Mouse (Mus musculus) liver, embryonic 14.5 days (tissue): ENCODE data around the gene Faap24. TPM values are rescaled to one million over a fixed set of nuclear protein-coding genes. Genes with fewer than 3 reads are reported as not detected.
A peak's percentile ranks its signal among the peaks of the same experiment; 100 is the strongest.

ENCODE experiments used
- ATAC-seq: fragments of 200-750 bp; cut with Nextera tagmentation; 2 replicates; pipeline ENCODE4 v1.8.0; 2017; ENCODE audit warnings: moderate number of reproducible peaks, mild to moderate bottlenecking, moderate library complexity; ENCODE audit not compliant: insufficient read depth
- DNase-seq, 3 experiments: peaks; one replicate each; pipeline ENCODE4 v3.0.0-alpha.2; 2012 to 2013; ENCODE audit warnings: low read depth in 3 of 3, low spot score in 3 of 3
- H3K27ac ChIP-seq: fragments of 300-500 bp; sonication (generic); 2 replicates; pipeline ENCODE4 v1.5.1; 2014; ENCODE audit warnings: moderate library complexity, mild to moderate bottlenecking, control low read depth, inconsistent platforms
- H3K27me3 ChIP-seq: fragments of 300-500 bp; sonication (generic); 2 replicates; pipeline ENCODE4 v1.6.1; 2014; ENCODE audit warnings: mild to moderate bottlenecking, low read length, moderate library complexity; ENCODE audit not compliant: control insufficient read depth, insufficient read depth
- H3K36me3 ChIP-seq: fragments of 300-500 bp; sonication (generic); replicated peaks from 2 replicates; pipeline ENCODE4 v1.6.1; 2014; ENCODE audit warnings: low read depth; ENCODE audit not compliant: control insufficient read depth, insufficient read depth
- H3K4me1 ChIP-seq, 2 experiments: fragments of 200-500 bp in 1 of 2; fragments of 300-500 bp in 1 of 2; sonication (generic) in 1 of 2; replicated peaks; 2 replicates each; pipeline ENCODE4 v1.6.1; 2012 to 2014; ENCODE audit warnings: antibody characterized with exemption in 1 of 2, inconsistent platforms in 1 of 2, low read length in 1 of 2; ENCODE audit not compliant: control insufficient read depth in 2 of 2, insufficient read depth in 2 of 2
- H3K4me2 ChIP-seq: fragments of 300-500 bp; sonication (generic); 2 replicates; pipeline ENCODE4 v1.6.1; 2014; ENCODE audit warnings: low read depth, mild to moderate bottlenecking, control low read depth, moderate library complexity
- H3K4me3 ChIP-seq, 2 experiments: fragments of 200-500 bp in 1 of 2; fragments of 300-500 bp in 1 of 2; sonication (generic) in 1 of 2; 2 replicates each; pipeline ENCODE4 v1.5.1; 2012 to 2014; ENCODE audit warnings: low read depth in 2 of 2, low read length in 2 of 2, mild to moderate bottlenecking in 2 of 2, control low read depth in 1 of 2, inconsistent platforms in 1 of 2, moderate library complexity in 1 of 2; ENCODE audit not compliant: insufficient read depth in 1 of 2
- H3K9ac ChIP-seq: fragments of 300-500 bp; sonication (generic); replicated peaks from 2 replicates; pipeline ENCODE4 v1.6.1; 2014; ENCODE audit warnings: mild to moderate bottlenecking, control low read depth, moderate library complexity
- H3K9me3 ChIP-seq: fragments of 300-500 bp; sonication (generic); 2 replicates; pipeline ENCODE4 v1.6.1; 2016; ENCODE audit warnings: low read length, mixed read lengths; ENCODE audit not compliant: control insufficient read depth
- CTCF ChIP-seq: IDR thresholded peaks from 2 replicates; pipeline ENCODE4 v1.5.1; 2016; ENCODE audit warnings: antibody characterized with exemption, low read depth, control low read depth
- EP300 ChIP-seq: IDR thresholded peaks from 2 replicates; pipeline ENCODE4 v1.6.1; 2016; ENCODE audit warnings: antibody characterized with exemption, low read depth
- WGBS: fragments of 180-500 bp; shearing (Covaris S2); extraction: QIAGEN DNeasy Blood & Tissue Kit; methylation state at CpG from one replicate; pipeline ENCODE4 v1.1.7; 2014; ENCODE audit not compliant: insufficient replicate concordance; 5-methylcytosine and 5-hydroxymethylcytosine counted together
- polyA plus RNA-seq, 2 experiments: library from polyadenylated mRNA; depleted of rRNA in 1 of 2; stranded (reverse) in 1 of 2; unstranded in 1 of 2; fragments of >200 nt; fragmentation: Nextera tagmentation in 1 of 2; extraction: Ambion mirVana in 1 of 2; gene quantifications; 2 replicates each; pipeline versions ENCODE4 v1.2.1 to v1.2.3; 2012 to 2014

Faap24 gene
- polyA plus RNA-seq (2012; rRNA removed) (6.6 and 8.1 TPM in 2 replicates), polyA plus RNA-seq (2014; fragmentation: Nextera tagmentation; extraction: Ambion mirVana) (19.1 and 19.9 TPM in 2 replicates)

GRCm38 (mm10) chr7:35396542-35397168 lies at the start of gene Faap24, which contains the start of gene Cep89:
TSS of gene Faap24 (minus strand) at chr7:35396836.
TSS of gene Cep89 (plus strand) at chr7:35397035.
- no peaks in the 10 kb centered on the region for H3K27me3 ChIP-seq
- H3K4me2 ChIP-seq: peak within 1 kb of the TSS; percentile 76
- peak within 1 kb of the TSS; percentile 83 to 100 for H3K4me3 ChIP-seq
- H3K4me1 ChIP-seq: peaks cover 11 to 14% of the 10 kb centered on the region in 2 experiments
- peak within 1 kb of the TSS; percentile 36 for H3K27ac ChIP-seq
- H3K9me3 ChIP-seq: no peaks in the 10 kb centered on the region
- peak; percentile 98 for DNase-seq
- H3K36me3 ChIP-seq: peaks cover 23% of the 10 kb centered on the region
- peak; percentile 93 for ATAC-seq
- under 1% methylated on average over 28 of the region's 28 CpGs for WGBS
- H3K9ac ChIP-seq: peak within 1 kb of the TSS; percentile 85
- TF ChIP-seq CTCF (no peak), EP300 (peak; percentile 65)

GRCm38 (mm10) chr7:35435266-35435665 lies 38.6 kb upstream of the Faap24 start:
- no peak overlapping the region for H3K9ac ChIP-seq
- H3K4me1 ChIP-seq: no peaks in the 10 kb centered on the region
- no peak overlapping the region for H3K27ac ChIP-seq
- H3K4me2 ChIP-seq: no peak overlapping the region
- H3K27me3 ChIP-seq: no peaks in the 10 kb centered on the region
- DNase-seq: no peak
- TF ChIP-seq EP300 (no peak), CTCF (no peak)
- H3K9me3 ChIP-seq: no peaks in the 10 kb centered on the region
- WGBS: 77% methylated on average over 9 of the region's 9 CpGs
- H3K4me3 ChIP-seq: no peak overlapping the region
- ATAC-seq: no peak
- peaks cover 7% of the 10 kb centered on the region for H3K36me3 ChIP-seq

DNA sequence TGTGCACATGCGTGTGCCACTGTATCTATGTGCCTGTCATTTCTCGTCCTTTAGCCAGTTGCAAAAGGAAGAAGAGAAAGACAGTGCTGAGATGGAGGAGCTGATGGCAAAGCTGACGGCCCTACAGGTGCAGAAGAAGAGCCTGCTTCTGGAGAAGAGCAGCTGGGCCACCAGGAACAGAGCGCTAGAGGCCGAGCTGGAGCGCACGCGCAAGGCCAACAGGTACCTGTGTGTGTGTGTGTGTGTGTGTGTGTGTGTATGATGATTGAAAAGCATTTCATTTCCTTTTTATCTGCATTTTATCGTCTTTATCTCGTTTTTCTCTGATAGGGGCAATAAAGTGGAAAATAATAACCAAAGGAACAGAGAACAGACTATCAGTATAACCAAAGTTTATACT lies 31.5 kb upstream of the Faap24 start:
- TF ChIP-seq CTCF (no peak), EP300 (no peak)
- Histone ChIP-seq H3K9ac (no peak overlapping the region), H3K4me2 (no peak overlapping the region), H3K4me3 (no peak overlapping the region), H3K27ac (no peak overlapping the region), H3K4me1 (no peaks in the 10 kb centered on the region), H3K9me3 (no peaks in the 10 kb centered on the region), H3K36me3 (peaks cover 5% of the 10 kb centered on the region; the same call in 1 of the 2 replicates), H3K27me3 (no peaks in the 10 kb centered on the region)
- 83% methylated on average over 10 of the region's 10 CpGs for WGBS
- no peak for ATAC-seq
- DNase-seq: no peak

DNA sequence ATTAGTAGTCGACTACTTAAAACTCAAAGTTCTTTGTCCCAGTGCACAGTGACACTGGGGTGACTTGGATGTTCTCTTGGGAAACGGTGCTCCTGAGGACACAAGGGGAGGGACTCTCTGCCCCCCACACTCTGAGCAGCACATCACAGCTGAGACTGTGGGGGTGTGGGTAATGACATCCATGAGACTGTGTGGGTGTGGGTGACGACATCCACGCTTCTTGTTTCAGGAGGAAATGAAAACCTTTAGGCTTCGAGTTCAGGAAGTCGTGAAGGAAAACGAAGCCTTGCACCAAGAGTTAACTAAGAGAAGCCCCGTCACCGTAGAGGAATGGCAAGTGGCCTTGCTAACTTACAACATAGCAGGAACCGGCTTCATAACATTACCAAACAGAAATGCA lies 26.4 kb upstream of the Faap24 start:
- no peak overlapping the region for H3K4me2 ChIP-seq
- WGBS: 77% methylated on average over 10 of the region's 10 CpGs
- no peak overlapping the region for H3K9ac ChIP-seq
- ATAC-seq: no peak
- H3K4me3 ChIP-seq: no peak overlapping the region
- peaks cover 5% of the 10 kb centered on the region for H3K36me3 ChIP-seq
- no peaks in the 10 kb centered on the region for H3K27me3 ChIP-seq
- no peak overlapping the region for H3K27ac ChIP-seq
- TF ChIP-seq CTCF (no peak), EP300 (no peak)
- DNase-seq: no peak
- no peaks in the 10 kb centered on the region for H3K4me1 ChIP-seq
- no peaks in the 10 kb centered on the region for H3K9me3 ChIP-seq

- Histone ChIP-seq H3K9ac (no peak overlapping the region), H3K4me2 (no peak overlapping the region), H3K9me3 (no peaks in the 10 kb centered on the region), H3K4me3 (no peak overlapping the region), H3K27me3 (no peaks in the 10 kb centered on the region), H3K27ac (no peak overlapping the region), H3K36me3 (no peaks in the 10 kb centered on the region; the same call in none of the 2 replicates), H3K4me1 (no peaks in the 10 kb centered on the region)
- WGBS: 69% methylated on average over 5 of the region's 5 CpGs
- ATAC-seq: no peak
- DNase-seq: no peak
- TF ChIP-seq CTCF: no peak
- no peak for TF ChIP-seq EP300
These were observed 20.0 kb upstream of the Faap24 start for GRCm38 (mm10) chr7:35416654-35416948.
